Mouse (Mus musculus): ENCODE results near the gene Mtmr4.

DNA sequence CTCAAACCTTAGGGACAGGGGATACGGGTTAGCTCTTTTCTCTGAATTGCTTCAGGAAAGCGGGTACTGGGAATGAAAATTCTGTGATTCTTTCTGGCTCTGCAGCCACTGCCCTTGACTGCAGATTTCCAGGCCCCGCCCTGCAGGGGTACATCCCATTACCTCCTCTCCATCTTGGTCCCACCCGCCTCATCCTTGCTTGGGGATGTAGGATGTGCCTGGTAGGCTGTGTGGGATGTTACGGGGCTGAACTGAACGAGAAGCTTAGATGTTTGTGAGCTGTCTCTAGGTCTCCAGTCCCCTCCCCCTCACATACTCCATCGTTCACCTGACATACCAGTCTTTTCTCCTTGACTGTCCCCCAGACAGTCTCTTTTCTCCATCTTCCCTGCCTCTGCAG is 4.0 kb downstream of the Mtmr4 start:
- TF ChIP-seq CTCF (conservative IDR thresholded peaks at IDR 0.05; ENCODE audit: low read length) (no peak), POU5F1 (IDR thresholded peaks at IDR 0.05; ENCODE audit: borderline replicate concordance, low read length) (no peak), NANOG (IDR thresholded peaks at IDR 0.05; ENCODE audit: borderline replicate concordance, low read length) (no peak)

Data from E14TG2a.4 (cell line).